Mouse (Mus musculus) heart, postnatal 0 days (tissue): Measurements from ENCODE around the gene Fam78b. TPM values are rescaled to one million over a fixed set of nuclear protein-coding genes. Genes with fewer than 3 reads are reported as not detected.

Experiments used
- ATAC-seq: fragments of 200-750 bp; cut with Nextera tagmentation; 2 replicates; pipeline ENCODE4 v1.8.0; 2017; ENCODE audit warnings: low read depth, moderate number of reproducible peaks, moderate library complexity; ENCODE audit not compliant: insufficient read depth
- DNase-seq: peaks from one replicate; pipeline ENCODE4 v3.0.0-alpha.2; 2016; ENCODE audit warnings: low spot score
- H3K27ac ChIP-seq: fragments of 300-500 bp; sonication (generic); 2 replicates; pipeline ENCODE4 v1.5.1; 2014; ENCODE audit warnings: low read depth, mild to moderate bottlenecking
- H3K27me3 ChIP-seq: fragments of 300-500 bp; sonication (generic); 2 replicates; pipeline ENCODE4 v1.6.1; 2014; ENCODE audit warnings: low read length, mixed read lengths; ENCODE audit not compliant: control insufficient read depth, insufficient read depth
- H3K36me3 ChIP-seq: fragments of 300-500 bp; sonication (generic); replicated peaks from 2 replicates; pipeline ENCODE4 v1.6.1; 2014; ENCODE audit warnings: low read length, mixed read lengths; ENCODE audit not compliant: control insufficient read depth, insufficient read depth
- H3K4me1 ChIP-seq: fragments of 300-500 bp; sonication (generic); 2 replicates; pipeline ENCODE4 v1.6.1; 2014; ENCODE audit warnings: antibody characterized with exemption; ENCODE audit not compliant: control insufficient read depth, insufficient read depth
- H3K4me2 ChIP-seq: fragments of 300-500 bp; sonication (generic); 2 replicates; pipeline ENCODE4 v1.6.1; 2014; ENCODE audit warnings: low read depth, mild to moderate bottlenecking, low read length, moderate library complexity
- H3K4me3 ChIP-seq: fragments of 300-500 bp; sonication (generic); 2 replicates; pipeline ENCODE4 v1.5.1; 2014; ENCODE audit warnings: low read depth, low read length
- H3K9ac ChIP-seq: fragments of 300-500 bp; sonication (generic); replicated peaks from 2 replicates; pipeline ENCODE4 v1.6.1; 2014; ENCODE audit warnings: low read depth, low read length, mixed read lengths
- H3K9me3 ChIP-seq: fragments of 300-500 bp; sonication (generic); replicated peaks from 2 replicates; pipeline ENCODE4 v1.6.1; 2016; ENCODE audit warnings: low read length; ENCODE audit not compliant: control insufficient read depth
- CTCF ChIP-seq: IDR thresholded peaks from 2 replicates; pipeline ENCODE4 v1.5.1; 2016; ENCODE audit warnings: antibody characterized with exemption, control low read depth, low read depth
- EP300 ChIP-seq: IDR thresholded peaks from 2 replicates; pipeline ENCODE4 v1.6.1; 2016; ENCODE audit warnings: antibody characterized with exemption, low read depth
- WGBS: fragments of 180-500 bp; shearing (Covaris S2); extraction: QIAGEN DNeasy Blood & Tissue Kit; methylation state at CpG from one replicate; pipeline ENCODE4 v1.1.7; 2014; 5-methylcytosine and 5-hydroxymethylcytosine counted together
- polyA plus RNA-seq: library from polyadenylated mRNA; unstranded; fragments of >200 nt; fragmentation: Nextera tagmentation; extraction: Ambion mirVana; gene quantifications from 2 replicates; pipeline ENCODE4 v1.2.1, GENCODE M21; 2015
- total RNA-seq: library from RNA; depleted of rRNA; stranded (reverse); fragments of >200 nt; gene quantifications from 2 replicates; pipeline ENCODE4 v1.2.3, GENCODE M21; 2014; ENCODE audit warnings: low replicate concordance

Gene Fam78b
- total and polyA plus RNA-seq, 2 experiments from 2014 or later = 0.63 to 5.6 TPM

- no peak for ATAC-seq
- WGBS = 75% methylated on average over 8 of the region's 8 CpGs
- no peak overlapping the region for H3K27ac ChIP-seq
Observed at GRCm38 (mm10) chr1:167108973-167109509, 107.8 kb downstream of the Fam78b start.

GRCm38 (mm10) chr1:167114363-167115050, 113.3 kb downstream of the Fam78b start:
- Histone ChIP-seq H3K27me3 (no peaks in the 10 kb centered on the region), H3K9ac (no peak overlapping the region), H3K4me1 (no peaks in the 10 kb centered on the region), H3K4me2 (no peak overlapping the region), H3K27ac (no peak overlapping the region), H3K4me3 (no peak overlapping the region), H3K9me3 (no peaks in the 10 kb centered on the region), H3K36me3 (no peaks in the 10 kb centered on the region)
- TF ChIP-seq EP300 (no peak), CTCF (no peak)
- no peak for DNase-seq
- no peak for ATAC-seq
- WGBS = 49% methylated on average over 4 of the region's 4 CpGs

More at GRCm38 (mm10) chr1:167108973-167109509, 107.8 kb downstream of the Fam78b start:
- TF ChIP-seq EP300 (no peak), CTCF (no peak)
- no peaks in the 10 kb centered on the region for H3K36me3 ChIP-seq
- H3K4me2 ChIP-seq = no peak overlapping the region
- H3K4me3 ChIP-seq = no peak overlapping the region
- H3K27me3 ChIP-seq = no peaks in the 10 kb centered on the region
- no peaks in the 10 kb centered on the region for H3K9me3 ChIP-seq
- DNase-seq = no peak
- no peaks in the 10 kb centered on the region for H3K4me1 ChIP-seq
- no peak overlapping the region for H3K9ac ChIP-seq

GRCm38 (mm10) chr1:167115121-167115520, 113.9 kb downstream of the Fam78b start:
- Histone ChIP-seq H3K36me3 (no peaks in the 10 kb centered on the region), H3K4me3 (no peak overlapping the region), H3K4me1 (no peaks in the 10 kb centered on the region), H3K9ac (no peak overlapping the region), H3K9me3 (no peaks in the 10 kb centered on the region), H3K27me3 (no peaks in the 10 kb centered on the region), H3K4me2 (no peak overlapping the region), H3K27ac (no peak overlapping the region)
- WGBS = 20% methylated on average over 4 of the region's 4 CpGs
- TF ChIP-seq EP300 (no peak), CTCF (no peak)
- DNase-seq = no peak
- no peak for ATAC-seq

GRCm38 (mm10) chr1:167116733-167117132, 115.5 kb downstream of the Fam78b start:
- Histone ChIP-seq H3K4me3 (no peak overlapping the region), H3K4me2 (no peak overlapping the region), H3K27ac (no peak overlapping the region), H3K36me3 (no peaks in the 10 kb centered on the region), H3K9me3 (no peaks in the 10 kb centered on the region), H3K9ac (no peak overlapping the region), H3K27me3 (no peaks in the 10 kb centered on the region), H3K4me1 (no peaks in the 10 kb centered on the region)
- WGBS = 66% methylated on average over 3 of the region's 3 CpGs
- TF ChIP-seq EP300 = no peak
- no peak for TF ChIP-seq CTCF
- no peak for DNase-seq
- no peak for ATAC-seq

- Histone ChIP-seq H3K27me3 (no peaks in the 10 kb centered on the region), H3K27ac (no peak overlapping the region), H3K4me1 (no peaks in the 10 kb centered on the region), H3K9ac (no peak overlapping the region), H3K4me2 (no peak overlapping the region), H3K9me3 (no peaks in the 10 kb centered on the region), H3K36me3 (no peaks in the 10 kb centered on the region), H3K4me3 (no peak overlapping the region)
- DNase-seq (no peak), ATAC-seq (no peak)
- 52% methylated on average over 7 of the region's 7 CpGs for WGBS
- TF ChIP-seq CTCF (no peak), EP300 (no peak)
Observed at GRCm38 (mm10) chr1:167118971-167119370, 117.8 kb downstream of the Fam78b start.

- no peaks in the 10 kb centered on the region for H3K4me1 ChIP-seq
- WGBS = 54% methylated on average over 8 of the region's 8 CpGs
- no peak overlapping the region for H3K9ac ChIP-seq
- DNase-seq (no peak), ATAC-seq (no peak)
- no peaks in the 10 kb centered on the region for H3K36me3 ChIP-seq
- H3K4me2 ChIP-seq = no peak overlapping the region
- H3K27me3 ChIP-seq = no peaks in the 10 kb centered on the region
- H3K27ac ChIP-seq = no peak overlapping the region
- no peaks in the 10 kb centered on the region for H3K9me3 ChIP-seq
- TF ChIP-seq CTCF = no peak
- no peak for TF ChIP-seq EP300
- H3K4me3 ChIP-seq = no peak overlapping the region
Observed at GRCm38 (mm10) chr1:167119439-167119838, 118.2 kb downstream of the Fam78b start.
